ENCODE assay signal across 10 mouse cellular contexts in genomic region chr2:170127523-170127922, GRCm38 (mm10). TPM values are rescaled to one million over a fixed set of nuclear protein-coding genes. Genes with fewer than 3 reads are reported as not detected.
DNase-seq lines count a peak whose midpoint lies in the region; ATAC-seq and TF ChIP-seq lines count a peak whose summit lies in the region.
"Had no signal": no experiment of that assay in that cellular context is flagged by ENCODE, and none has a peak within 500 bp of the region (broad histone marks: within the 10 kb centered on the region; RNA-seq: fewer than 3 reads in every experiment).

No protein-coding gene starts in this region.

- H3K36me3 ChIP-seq in forebrain, embryonic 12.5 days (replicated peaks): 0 out of 2 replicates have a peak, but pooled peaks cover 6% of the 10 kb centered on the region
- H3K36me3 ChIP-seq in forebrain, postnatal 0 days (ENCODE audit: insufficient read depth): no peaks in the 10 kb centered on the region
- 0 out of 2 replicates have a peak, but pooled peaks cover 2% of the 10 kb centered on the region for H3K36me3 ChIP-seq in liver, embryonic 11.5 days (ENCODE audit: control insufficient read depth, insufficient read depth, low read length)
- peaks cover 58% of the 10 kb centered on the region for H3K36me3 ChIP-seq in G1E (replicated peaks)
- H3K36me3 ChIP-seq in liver, embryonic 15.5 days (replicated peaks): peaks cover 17% of the 10 kb centered on the region

- peaks cover 59% of the 10 kb centered on the region for H3K4me1 ChIP-seq in forebrain, embryonic 12.5 days
- no peaks in the 10 kb centered on the region for H3K4me1 ChIP-seq in forebrain, postnatal 0 days (ENCODE audit: insufficient read depth)
- peaks cover 49% of the 10 kb centered on the region for H3K4me1 ChIP-seq in liver, embryonic 11.5 days (replicated peaks; ENCODE audit: control insufficient read depth, insufficient read depth, low read length)
- H3K4me1 ChIP-seq in G1E (ENCODE audit: insufficient read depth, low read depth, low read length): peaks cover 69% of the 10 kb centered on the region
- peaks cover 75% of the 10 kb centered on the region for H3K4me1 ChIP-seq in liver, embryonic 15.5 days (replicated peaks)

- ATAC-seq in forebrain, embryonic 12.5 days (ENCODE audit: low FRiP score): no peak
- no peak for ATAC-seq in forebrain, postnatal 0 days
- no peak for ATAC-seq in liver, embryonic 11.5 days (replicated peaks; ENCODE audit: low FRiP score)
- 0 out of 2 replicates have a peak, but pooled peaks have one; percentile 4 for ATAC-seq in G1E (ENCODE audit: extremely low read depth, insufficient number of reproducible peaks, low FRiP score, poor library complexity, severe bottlenecking)
- no peak for ATAC-seq in liver, embryonic 15.5 days (ENCODE audit: insufficient read depth)

- TF ChIP-seq CTCF in forebrain, postnatal 0 days (IDR thresholded peaks at IDR 0.05; ENCODE audit: low read depth): no peak
- no peak for TF ChIP-seq CTCF in G1E (IDR thresholded peaks at IDR 0.05; ENCODE audit: low read depth, low read length)

- no peak overlapping the region for H3K4me3 ChIP-seq in forebrain, embryonic 12.5 days (replicated peaks)
- no peak overlapping the region for H3K4me3 ChIP-seq in forebrain, postnatal 0 days (ENCODE audit: low read depth, low read length)
- no peak overlapping the region for H3K4me3 ChIP-seq in liver, embryonic 11.5 days (ENCODE audit: low read depth, low read length)
- H3K4me3 ChIP-seq in G1E (ENCODE audit: low read depth, low read length): peak overlapping the region; percentile 51; the same call in 1 of the 2 replicates
- no peak overlapping the region for H3K4me3 ChIP-seq in liver, embryonic 15.5 days (replicated peaks)

- H3K27ac ChIP-seq in forebrain, embryonic 12.5 days: no peak overlapping the region
- no peak overlapping the region for H3K27ac ChIP-seq in forebrain, postnatal 0 days (ENCODE audit: low read depth, low read length)
- H3K27ac ChIP-seq in liver, embryonic 11.5 days (ENCODE audit: low read depth, low read length): peak overlapping the region; percentile 85
- H3K27ac ChIP-seq in liver, embryonic 15.5 days (replicated peaks): peak overlapping the region; percentile 92

- no peak overlapping the region for H3K9ac ChIP-seq in forebrain, embryonic 12.5 days
- H3K9ac ChIP-seq in forebrain, postnatal 0 days: no peak overlapping the region
- H3K9ac ChIP-seq in liver, embryonic 11.5 days (ENCODE audit: low read depth, low read length): peak overlapping the region; percentile 2; the same call in 1 of the 2 replicates
- peak overlapping the region; percentile 36 for H3K9ac ChIP-seq in liver, embryonic 15.5 days

- DNase-seq in forebrain, postnatal 0 days: no peak
- DNase-seq in liver, embryonic 11.5 days (ENCODE audit: low spot score): no peak
- DNase-seq in liver (no peak), G1E (ENCODE audit: low spot score) (peak; percentile 31)
- no peak for DNase-seq in cerebellum, adult 11-12 months
- no peak for DNase-seq in right cerebral cortex, postnatal 36 days (ENCODE audit: low spot score in 2 of 2)
- DNase-seq: cerebellum, adult 9-10 months; lung, postnatal 14 days had no signal

- 29% methylated on average over 3 of the region's 3 CpGs for WGBS in forebrain, embryonic 12.5 days
- 31% methylated on average over 3 of the region's 3 CpGs for WGBS in forebrain, postnatal 0 days
- WGBS in liver, embryonic 11.5 days: 39% methylated on average over 3 of the region's 3 CpGs
- WGBS in liver, embryonic 15.5 days (ENCODE audit: insufficient replicate concordance): 21% methylated on average over 3 of the region's 3 CpGs

- no peaks in the 10 kb centered on the region for H3K9me3 ChIP-seq in forebrain, embryonic 12.5 days
- H3K9me3 ChIP-seq in forebrain, postnatal 0 days (ENCODE audit: low read length): no peaks in the 10 kb centered on the region
- H3K9me3 ChIP-seq in liver, embryonic 11.5 days (ENCODE audit: control insufficient read depth, low read length): no peaks in the 10 kb centered on the region
- no peaks in the 10 kb centered on the region for H3K9me3 ChIP-seq in G1E (replicated peaks)
- no peaks in the 10 kb centered on the region for H3K9me3 ChIP-seq in liver, embryonic 15.5 days (replicated peaks)

- peak overlapping the region; percentile 68 for H3K4me2 ChIP-seq in forebrain, embryonic 12.5 days
- no peak overlapping the region for H3K4me2 ChIP-seq in forebrain, postnatal 0 days (ENCODE audit: low read depth)
- H3K4me2 ChIP-seq in liver, embryonic 11.5 days: peak overlapping the region; percentile 94
- H3K4me2 ChIP-seq in liver, embryonic 15.5 days: peak overlapping the region; percentile 94

- no peaks in the 10 kb centered on the region for H3K27me3 ChIP-seq in forebrain, embryonic 12.5 days
- H3K27me3 ChIP-seq in forebrain, postnatal 0 days (ENCODE audit: insufficient read depth, low read length): no peaks in the 10 kb centered on the region
- H3K27me3 ChIP-seq in liver, embryonic 11.5 days (replicated peaks; ENCODE audit: control insufficient read depth, insufficient read depth, low read length): no peaks in the 10 kb centered on the region
- H3K27me3 ChIP-seq in G1E (ENCODE audit: insufficient read depth, low read length): no peaks in the 10 kb centered on the region
- no peaks in the 10 kb centered on the region for H3K27me3 ChIP-seq in liver, embryonic 15.5 days

RNA-seq across cellular contexts. Expression of gene Zfp217, which starts 20.4 kb away (rescaled TPM):
- 3.6 and 4.5 TPM in 2 replicates for polyA plus RNA-seq in forebrain, embryonic 12.5 days (2016; fragmentation: Nextera tagmentation; extraction: Ambion mirVana)
- total RNA-seq in forebrain, postnatal 0 days (2014; rRNA removed): 3.3 and 3.5 TPM in 2 replicates
- 0.28 and 0.64 TPM in 2 replicates for polyA plus RNA-seq in forebrain, postnatal 0 days (2015; fragmentation: Nextera tagmentation; extraction: Ambion mirVana)
- 5.1 and 5.4 TPM in 2 replicates for polyA plus RNA-seq in liver, embryonic 11.5 days (2014; fragmentation: Nextera tagmentation; extraction: Ambion mirVana)
- 46.0 and 65.0 TPM in 2 replicates for total RNA-seq in G1E (2014; fragmentation: Nextera tagmentation)
- 46.1 and 46.2 TPM in 2 replicates for total RNA-seq in G1E (2017)
- polyA plus RNA-seq in G1E (2012): 18.7 and 22.0 TPM in 2 replicates
- polyA plus RNA-seq in liver, embryonic 15.5 days (2015; fragmentation: Nextera tagmentation; extraction: Ambion mirVana): 3.4 and 4.7 TPM in 2 replicates

Comparison
In these comparisons a context has a peak if more than half of its experiments do, and no peak if none do; other contexts are left out.
1. H3K27ac ChIP-seq: peak in liver, embryonic 11.5 days (single experiment) and liver, embryonic 15.5 days (single experiment); none in forebrain, embryonic 12.5 days (single experiment) and forebrain, postnatal 0 days (single experiment).
2. H3K9ac ChIP-seq: peak in liver, embryonic 11.5 days (single experiment) and liver, embryonic 15.5 days (single experiment); none in forebrain, embryonic 12.5 days (single experiment) and forebrain, postnatal 0 days (single experiment).